Mouse (Mus musculus) layer of hippocampus, postnatal 10 days (tissue): ENCODE results near the gene Gja4. TPM values are rescaled to one million over a fixed set of nuclear protein-coding genes. Genes with fewer than 3 reads are reported as not detected.

Experiments
- total RNA-seq, 2 experiments: library from RNA; stranded (reverse); gene quantifications; 2 replicates each; pipeline ENCODE4 v1.2.3; 2021

The Gja4 gene
- total RNA-seq, 2 experiments from 2014 or later = 10.7 to 11.1 TPM

Other genes with a start within 250 kb of the Gja4 start
- 10 to 100 TPM; 30.5 to 31.8 TPM for gene Zmym6, start 236.7 kb downstream of the Gja4 start, total RNA-seq
- 1 to 10 TPM; 3.0 to 3.7 TPM for gene Tmem35b, start 190.3 kb downstream of the Gja4 start, total RNA-seq
- 100 to 1,000 TPM; 218 to 228 TPM for gene Dlgap3, start 144.8 kb downstream of the Gja4 start, total RNA-seq
- gene Smim12, start 70.3 kb downstream of the Gja4 start, total RNA-seq = 10 to 100 TPM; 41.1 to 45.5 TPM
- gene Gjb3, start 16.8 kb upstream of the Gja4 start, total RNA-seq = under 1 TPM; 0.64 to 0.80 TPM
- gene Gjb4, start 40.0 kb upstream of the Gja4 start, total RNA-seq = not detected
- gene Gjb5, start 44.1 kb upstream of the Gja4 start, total RNA-seq = not detected